Mouse (Mus musculus): ENCODE measurements around the gene Prss16. TPM values are rescaled to one million over a fixed set of nuclear protein-coding genes. Genes with fewer than 3 reads are reported as not detected.
A peak's percentile ranks its signal among the peaks of the same experiment; 100 is the strongest.

The Prss16 gene
- polyA plus RNA-seq, 1 experiment = 0.08 TPM

GRCm38 (mm10) chr13:21984486-21984885 is 25.1 kb downstream of the Prss16 start:
- DNase-seq (ENCODE audit: low read depth) = no peak
- no peak for TF ChIP-seq CTCF (IDR thresholded peaks at IDR 0.05; ENCODE audit: borderline replicate concordance, extremely low read depth, insufficient read depth, insufficient read length)

GRCm38 (mm10) chr13:21981803-21982193 is 27.7 kb downstream of the Prss16 start:
- no peak for DNase-seq (ENCODE audit: low read depth)
- TF ChIP-seq POLR2A (IDR thresholded peaks at IDR 0.05; ENCODE audit: borderline replicate concordance, extremely low read depth, insufficient read depth, insufficient read length, poor library complexity, severe bottlenecking) = no peak
- TF ChIP-seq CTCF (IDR thresholded peaks at IDR 0.05; ENCODE audit: borderline replicate concordance, extremely low read depth, insufficient read depth, insufficient read length) = no peak

- DNase-seq (ENCODE audit: low read depth) = peak; percentile 53
- no peak for TF ChIP-seq POLR2A (IDR thresholded peaks at IDR 0.05; ENCODE audit: borderline replicate concordance, extremely low read depth, insufficient read depth, insufficient read length, poor library complexity, severe bottlenecking)
- no peak for TF ChIP-seq CTCF (IDR thresholded peaks at IDR 0.05; ENCODE audit: borderline replicate concordance, extremely low read depth, insufficient read depth, insufficient read length)
Measured at GRCm38 (mm10) chr13:21980981-21981802, 28.4 kb downstream of the Prss16 start, which contains the start of gene Pom121l2. Gene Pom121l2 (plus strand): TSS chr13:21981194.

GRCm38 (mm10) chr13:21974726-21975473 is 34.6 kb downstream of the Prss16 start:
- DNase-seq (ENCODE audit: low read depth) = peak; percentile 91
- TF ChIP-seq POLR2A (IDR thresholded peaks at IDR 0.05; ENCODE audit: borderline replicate concordance, extremely low read depth, insufficient read depth, insufficient read length, poor library complexity, severe bottlenecking) = no peak
- no peak for TF ChIP-seq CTCF (IDR thresholded peaks at IDR 0.05; ENCODE audit: borderline replicate concordance, extremely low read depth, insufficient read depth, insufficient read length)

- TF ChIP-seq POLR2A (IDR thresholded peaks at IDR 0.05; ENCODE audit: borderline replicate concordance, extremely low read depth, insufficient read depth, insufficient read length, poor library complexity, severe bottlenecking) (0 out of 2 replicates have a peak, but pooled peaks have one; percentile 10), CTCF (IDR thresholded peaks at IDR 0.05; ENCODE audit: borderline replicate concordance, extremely low read depth, insufficient read depth, insufficient read length) (peak; percentile 92)
Measured at GRCm38 (mm10) chr13:21974221-21974725, 35.3 kb downstream of the Prss16 start.

GRCm38 (mm10) chr13:21971641-21972040 is 37.9 kb downstream of the Prss16 start:
- TF ChIP-seq POLR2A (IDR thresholded peaks at IDR 0.05; ENCODE audit: borderline replicate concordance, extremely low read depth, insufficient read depth, insufficient read length, poor library complexity, severe bottlenecking) = no peak
- no peak for TF ChIP-seq CTCF (IDR thresholded peaks at IDR 0.05; ENCODE audit: borderline replicate concordance, extremely low read depth, insufficient read depth, insufficient read length)
- peak; percentile 1 for DNase-seq (ENCODE audit: low read depth)

More at GRCm38 (mm10) chr13:21974221-21974725, 35.3 kb downstream of the Prss16 start:
- DNase-seq (ENCODE audit: low read depth) = peak; percentile 96

- no peak for TF ChIP-seq CTCF (IDR thresholded peaks at IDR 0.05; ENCODE audit: borderline replicate concordance, extremely low read depth, insufficient read depth, insufficient read length)
- TF ChIP-seq POLR2A (IDR thresholded peaks at IDR 0.05; ENCODE audit: borderline replicate concordance, extremely low read depth, insufficient read depth, insufficient read length, poor library complexity, severe bottlenecking) = no peak
- DNase-seq (ENCODE audit: low read depth) = no peak
Measured at GRCm38 (mm10) chr13:21969816-21970215, 39.7 kb downstream of the Prss16 start.

- TF ChIP-seq POLR2A (IDR thresholded peaks at IDR 0.05; ENCODE audit: borderline replicate concordance, extremely low read depth, insufficient read depth, insufficient read length, poor library complexity, severe bottlenecking) (no peak), CTCF (IDR thresholded peaks at IDR 0.05; ENCODE audit: borderline replicate concordance, extremely low read depth, insufficient read depth, insufficient read length) (no peak)
- DNase-seq (ENCODE audit: low read depth) = no peak
Measured at GRCm38 (mm10) chr13:21969269-21969668, 40.3 kb downstream of the Prss16 start.

Other genes starting within 250 kb of the Prss16 start
- 4.3 and 4.5 TPM in 2 replicates for gene Hist1h1b, start 229.1 kb downstream of the Prss16 start, polyA plus RNA-seq (2012; rRNA removed)
- gene Hist1h3i, start 226.4 kb downstream of the Prss16 start, polyA plus RNA-seq (2012; rRNA removed) = 35.6 and 40.1 TPM in 2 replicates
- 8.8 and 12.7 TPM in 2 replicates for gene Hist1h2an, start 222.5 kb downstream of the Prss16 start, polyA plus RNA-seq (2012; rRNA removed)
- gene Hist1h2bp, start 222.3 kb downstream of the Prss16 start, polyA plus RNA-seq (2012; rRNA removed) = 2.5 TPM in 2 replicates
- gene Hist1h2bq, start 199.5 kb downstream of the Prss16 start, polyA plus RNA-seq (2012; rRNA removed) = 12.6 and 16.3 TPM in 2 replicates
- gene Hist1h2ao, start 199.3 kb downstream of the Prss16 start, polyA plus RNA-seq (2012; rRNA removed) = not detected in 2 replicates
- gene Hist1h4m, start 198.0 kb downstream of the Prss16 start, polyA plus RNA-seq (2012; rRNA removed) = not detected in 2 replicates
- 25.9 and 58.6 TPM in 2 replicates for gene Hist1h4n, start 177.5 kb downstream of the Prss16 start, polyA plus RNA-seq (2012; rRNA removed)
- 71.3 and 78.4 TPM in 2 replicates for gene Hist1h2ap, start 176.2 kb downstream of the Prss16 start, polyA plus RNA-seq (2012; rRNA removed)
- gene Hist1h2br, start 176.0 kb downstream of the Prss16 start, polyA plus RNA-seq (2012; rRNA removed) = 5.6 and 6.6 TPM in 2 replicates
- gene Zfp184, start 64.6 kb downstream of the Prss16 start, polyA plus RNA-seq (2012; rRNA removed) = 14.5 and 14.9 TPM in 2 replicates
- gene Pom121l2, start 28.5 kb downstream of the Prss16 start, polyA plus RNA-seq (2012; rRNA removed) = 0.04 TPM in 1 of 2 replicates, not detected in the other
- 8.8 and 13.4 TPM in 2 replicates for gene Hist1h2ah, start 25.8 kb upstream of the Prss16 start, polyA plus RNA-seq (2012; rRNA removed)
- 20.9 and 21.3 TPM in 2 replicates for gene Hist1h2bk, start 26.1 kb upstream of the Prss16 start, polyA plus RNA-seq (2012; rRNA removed)
- 20.0 and 40.1 TPM in 2 replicates for gene Hist1h4i, start 31.6 kb upstream of the Prss16 start, polyA plus RNA-seq (2012; rRNA removed)
- gene Hist1h2ag, start 33.2 kb upstream of the Prss16 start, polyA plus RNA-seq (2012; rRNA removed) = 32.1 and 55.3 TPM in 2 replicates
- gene Hist1h2bj, start 33.5 kb upstream of the Prss16 start, polyA plus RNA-seq (2012; rRNA removed) = 20.2 and 23.7 TPM in 2 replicates
- not detected in 2 replicates for gene Vmn1r188, start 74.7 kb upstream of the Prss16 start, polyA plus RNA-seq (2012; rRNA removed)
- gene Vmn1r189, start 96.1 kb upstream of the Prss16 start, polyA plus RNA-seq (2012; rRNA removed) = not detected in 2 replicates
- gene Vmn1r191, start 174.2 kb upstream of the Prss16 start, polyA plus RNA-seq (2012; rRNA removed) = not detected in 2 replicates
- gene Vmn1r192, start 181.4 kb upstream of the Prss16 start, polyA plus RNA-seq (2012; rRNA removed) = not detected in 2 replicates
- gene Vmn1r193, start 213.4 kb upstream of the Prss16 start, polyA plus RNA-seq (2012; rRNA removed) = not detected in 2 replicates
- gene Vmn1r194, start 234.5 kb upstream of the Prss16 start, polyA plus RNA-seq (2012; rRNA removed) = not detected in 2 replicates

All from brain, embryonic 14.5 days (tissue).